Mouse (Mus musculus) stomach, postnatal 0 days (tissue): ENCODE measurements around the gene Znrf3. TPM values are rescaled to one million over a fixed set of nuclear protein-coding genes. Genes with fewer than 3 reads are reported as not detected.

ENCODE experiments used
- ATAC-seq: fragments of 200-750 bp; cut with Nextera tagmentation; 2 replicates; pipeline ENCODE4 v1.8.0; 2017; ENCODE audit not compliant: low FRiP score, low TSS enrichment
- DNase-seq: peaks from one replicate; pipeline ENCODE4 v3.0.0-alpha.2; 2016; ENCODE audit warnings: low spot score
- H3K27ac ChIP-seq: fragments of 300-500 bp; sonication (generic); replicated peaks from 2 replicates; pipeline ENCODE4 v1.5.1; 2014; ENCODE audit warnings: mild to moderate bottlenecking, control low read depth
- H3K27me3 ChIP-seq: fragments of 300-500 bp; sonication (generic); 2 replicates; pipeline ENCODE4 v1.6.1; 2014; ENCODE audit warnings: low read length; ENCODE audit not compliant: control insufficient read depth, insufficient read depth
- H3K36me3 ChIP-seq: fragments of 300-500 bp; sonication (generic); 2 replicates; pipeline ENCODE4 v1.6.1; 2014; ENCODE audit warnings: low read length, mixed read lengths; ENCODE audit not compliant: control insufficient read depth, insufficient read depth
- H3K4me1 ChIP-seq: fragments of 300-500 bp; sonication (generic); replicated peaks from 2 replicates; pipeline ENCODE4 v1.6.1; 2014; ENCODE audit warnings: antibody characterized with exemption; ENCODE audit not compliant: control insufficient read depth, insufficient read depth
- H3K4me2 ChIP-seq: fragments of 300-500 bp; sonication (generic); replicated peaks from 2 replicates; pipeline ENCODE4 v1.6.1; 2014; ENCODE audit warnings: low read depth, mild to moderate bottlenecking, control low read depth, moderate library complexity
- H3K4me3 ChIP-seq: fragments of 300-500 bp; sonication (generic); 2 replicates; pipeline ENCODE4 v1.5.1; 2014; ENCODE audit warnings: low read depth, low read length, control low read depth
- H3K9ac ChIP-seq: fragments of 300-500 bp; sonication (generic); 2 replicates; pipeline ENCODE4 v1.6.1; 2014; ENCODE audit warnings: mild to moderate bottlenecking, low read length, control low read depth, mixed read lengths
- H3K9me3 ChIP-seq: fragments of 300-500 bp; sonication (generic); 2 replicates; pipeline ENCODE4 v1.6.1; 2016; ENCODE audit warnings: low read length; ENCODE audit not compliant: control insufficient read depth
- CTCF ChIP-seq: IDR thresholded peaks from 2 replicates; pipeline ENCODE4 v1.5.1; 2016; ENCODE audit warnings: antibody characterized with exemption, low read depth, mild to moderate bottlenecking, moderate library complexity
- EP300 ChIP-seq: optimal IDR thresholded peaks from 2 replicates; pipeline ENCODE3; 2016; ENCODE audit warnings: antibody characterized with exemption
- WGBS: fragments of 180-500 bp; shearing (Covaris S2); extraction: QIAGEN DNeasy Blood & Tissue Kit; methylation state at CpG from one replicate; pipeline ENCODE4 v1.1.7; 2014; 5-methylcytosine and 5-hydroxymethylcytosine counted together
- polyA plus RNA-seq: library from polyadenylated mRNA; unstranded; fragments of >200 nt; fragmentation: Nextera tagmentation; extraction: Ambion mirVana; gene quantifications from 2 replicates; pipeline ENCODE4 v1.2.1, GENCODE M21; 2015

The Znrf3 gene
- polyA plus RNA-seq, 1 experiment from 2014 or later, result 9.3 TPM

DNA sequence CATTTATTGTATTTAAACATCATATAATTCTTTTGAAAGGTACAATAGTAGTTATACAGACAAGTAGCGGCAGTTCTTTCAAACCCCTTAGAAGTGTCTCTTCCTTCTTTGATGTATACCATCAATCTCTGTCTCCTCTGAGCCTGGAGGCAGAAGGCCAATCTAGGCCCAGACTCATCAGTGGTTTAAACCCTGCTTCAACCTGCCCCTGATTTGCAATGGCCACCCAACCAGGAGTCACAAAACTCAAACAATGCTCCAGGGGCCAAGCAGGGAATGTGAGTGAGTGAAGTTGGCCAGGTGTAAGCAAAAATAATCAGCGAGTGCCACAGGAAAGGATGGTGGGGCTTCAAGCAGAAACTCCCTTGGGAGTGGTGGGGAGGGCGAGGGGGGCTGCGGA is 6.1 kb upstream of the Znrf3 start:
- H3K4me1 ChIP-seq, result no peaks in the 10 kb centered on the region
- H3K4me2 ChIP-seq, result no peak overlapping the region
- no peak for DNase-seq
- TF ChIP-seq CTCF, result no peak
- no peaks in the 10 kb centered on the region for H3K36me3 ChIP-seq
- H3K9ac ChIP-seq, result no peak overlapping the region
- H3K27ac ChIP-seq, result no peak overlapping the region
- H3K27me3 ChIP-seq, result no peaks in the 10 kb centered on the region
- WGBS, result 78% methylated on average over 4 of the region's 4 CpGs
- no peak overlapping the region for H3K4me3 ChIP-seq
- ATAC-seq, result no peak
- no peaks in the 10 kb centered on the region for H3K9me3 ChIP-seq

GRCm38 (mm10) chr11:5445452-5445953 is 856 bp upstream of the Znrf3 start:
- H3K4me1 ChIP-seq, result peaks cover 4% of the 10 kb centered on the region; the same call in 1 of the 2 replicates
- ATAC-seq (peak; percentile 49), DNase-seq (no peak)
- H3K4me3 ChIP-seq, result peak overlapping the region; percentile 87
- no peaks in the 10 kb centered on the region for H3K9me3 ChIP-seq
- H3K9ac ChIP-seq, result peak overlapping the region; percentile 71
- 7% methylated on average over 11 of the region's 11 CpGs for WGBS
- peak overlapping the region; percentile 89 for H3K27ac ChIP-seq
- no peak for TF ChIP-seq CTCF
- peak overlapping the region; percentile 95 for H3K4me2 ChIP-seq
- H3K27me3 ChIP-seq, result no peaks in the 10 kb centered on the region
- H3K36me3 ChIP-seq, result no peaks in the 10 kb centered on the region

- Histone ChIP-seq H3K27me3 (no peaks in the 10 kb centered on the region), H3K9me3 (no peaks in the 10 kb centered on the region), H3K4me3 (peak overlapping the region; percentile 87), H3K4me1 (peaks cover 4% of the 10 kb centered on the region; the same call in 1 of the 2 replicates), H3K4me2 (peak overlapping the region; percentile 95), H3K9ac (peak overlapping the region; percentile 88), H3K36me3 (no peaks in the 10 kb centered on the region), H3K27ac (peak overlapping the region; percentile 91)
- ATAC-seq, result peak; percentile 60
- TF ChIP-seq EP300, result no peak
- no peak; the same call in 1 of the 2 replicates for TF ChIP-seq CTCF
- DNase-seq, result peak; percentile 50
- WGBS, result 0% methylated on average over 23 of the region's 57 CpGs
Observed at GRCm38 (mm10) chr11:5444234-5444598, 431 bp downstream of the Znrf3 start.

- 2% methylated on average over 34 of the region's 38 CpGs for WGBS
- no peaks in the 10 kb centered on the region for H3K27me3 ChIP-seq
- peak overlapping the region; percentile 88 for H3K9ac ChIP-seq
- H3K36me3 ChIP-seq, result no peaks in the 10 kb centered on the region
- ATAC-seq (0 out of 2 replicates have a peak, but pooled peaks have one; percentile 8), DNase-seq (peak; percentile 24)
- H3K4me3 ChIP-seq, result peak overlapping the region; percentile 87
- H3K4me1 ChIP-seq, result peaks cover 4% of the 10 kb centered on the region; the same call in 1 of the 2 replicates
- no peaks in the 10 kb centered on the region for H3K9me3 ChIP-seq
- no peak for TF ChIP-seq CTCF
- no peak for TF ChIP-seq EP300
- peak overlapping the region; percentile 91 for H3K27ac ChIP-seq
- peak overlapping the region; percentile 95 for H3K4me2 ChIP-seq
Observed at GRCm38 (mm10) chr11:5443511-5444233, 975 bp downstream of the Znrf3 start.

GRCm38 (mm10) chr11:5442590-5443021 is 2.0 kb downstream of the Znrf3 start:
- Histone ChIP-seq H3K4me1 (peaks cover 4% of the 10 kb centered on the region), H3K27me3 (no peaks in the 10 kb centered on the region), H3K36me3 (no peaks in the 10 kb centered on the region), H3K9ac (peak overlapping the region; percentile 88; the same call in 1 of the 2 replicates), H3K9me3 (no peaks in the 10 kb centered on the region), H3K27ac (no peak overlapping the region), H3K4me2 (peak overlapping the region; percentile 95), H3K4me3 (peak overlapping the region; percentile 87)
- TF ChIP-seq CTCF (no peak), EP300 (no peak)
- ATAC-seq, result no peak
- WGBS, result 26% methylated on average over 3 of the region's 3 CpGs
- DNase-seq, result no peak

- Histone ChIP-seq H3K9me3 (no peaks in the 10 kb centered on the region), H3K4me2 (no peak overlapping the region; the same call in 1 of the 2 replicates), H3K27ac (peak overlapping the region; percentile 35; the same call in 1 of the 2 replicates), H3K9ac (no peak overlapping the region), H3K4me3 (no peak overlapping the region), H3K27me3 (no peaks in the 10 kb centered on the region), H3K4me1 (peaks cover 4% of the 10 kb centered on the region), H3K36me3 (no peaks in the 10 kb centered on the region)
- ATAC-seq, result no peak
- WGBS, result 56% methylated on average over 2 of the region's 2 CpGs
- TF ChIP-seq CTCF (no peak), EP300 (no peak)
- DNase-seq, result no peak
Observed at GRCm38 (mm10) chr11:5437646-5438045, 7.0 kb downstream of the Znrf3 start.
